In genomic region chr10:69910726-69911125, GRCm38 (mm10) we compare ENCODE assay signal across 7 mouse cellular contexts.
A peak's percentile ranks its signal among the peaks of the same experiment; 100 is the strongest.
DNase-seq lines count a peak whose midpoint lies in the region; ATAC-seq and TF ChIP-seq lines count a peak whose summit lies in the region.
"Not testable (repeated sequence)": the region's sequence is repeated elsewhere in the genome, so short reads cannot be mapped to it uniquely, and the experiment has no call there.

No protein-coding gene starts in this region.

- not testable (repeated sequence) for TF ChIP-seq POLR2A in liver, adult 2 months (IDR thresholded peaks at IDR 0.05; ENCODE audit: extremely low read depth, insufficient read depth, low read length)

- DNase-seq in ES-CJ7 (ENCODE audit: low read depth, low spot score), result peak; percentile 28
- peak; percentile 50 for DNase-seq in liver, adult 2 months (ENCODE audit: extremely low read depth, low read depth, low spot score)
- not testable (repeated sequence) for DNase-seq in liver, embryonic 14.5 days (ENCODE audit: low read depth in 3 of 3, low spot score in 3 of 3); lung, embryonic 14.5 days

- peaks cover 28% of the 10 kb centered on the region for H3K27me3 ChIP-seq in erythroblast, embryonic 14.5 days (ENCODE audit: control insufficient read depth)
- H3K27me3 ChIP-seq in heart, embryonic 12.5 days (replicated peaks); liver, adult 2 months (ENCODE audit: control insufficient read depth, insufficient read depth, low read length); liver, embryonic 14.5 days (ENCODE audit: control insufficient read depth, insufficient read depth, low read length); lung, embryonic 14.5 days (ENCODE audit: insufficient read depth, low read length); midbrain, embryonic 12.5 days: not testable (repeated sequence)

- H3K27ac ChIP-seq in heart, embryonic 12.5 days (ENCODE audit: poor library complexity, severe bottlenecking); lung, embryonic 14.5 days (ENCODE audit: low read depth); midbrain, embryonic 12.5 days (replicated peaks): not testable (repeated sequence)
- peak overlapping the region; percentile 39; the same call in 1 of the 2 replicates for H3K27ac ChIP-seq in liver, adult 2 months (replicated peaks; ENCODE audit: insufficient read depth, low read depth, low read length)
- peak overlapping the region; percentile 64; the same call in 1 of the 2 replicates for H3K27ac ChIP-seq in liver, embryonic 14.5 days

- WGBS in heart, embryonic 12.5 days, result 25% methylated on average over 6 of the region's 7 CpGs
- WGBS in liver, adult 2 months, result 27% methylated on average over 6 of the region's 7 CpGs
- WGBS in liver, embryonic 14.5 days (ENCODE audit: insufficient replicate concordance), result 18% methylated on average over 6 of the region's 7 CpGs
- 36% methylated on average over 5 of the region's 7 CpGs for WGBS in lung, embryonic 14.5 days
- WGBS in midbrain, embryonic 12.5 days, result 37% methylated on average over 5 of the region's 7 CpGs

- H3K4me2 ChIP-seq in heart, embryonic 12.5 days, result peak overlapping the region; percentile 32
- H3K4me2 ChIP-seq in liver, embryonic 14.5 days (ENCODE audit: low read depth), result peak overlapping the region; percentile 76
- H3K4me2 ChIP-seq in lung, embryonic 14.5 days, result 0 out of 2 replicates have a peak overlapping the region, but pooled peaks have one; percentile 32
- H3K4me2 ChIP-seq in midbrain, embryonic 12.5 days (replicated peaks), result not testable (repeated sequence)

- H3K4me1 ChIP-seq in erythroblast, embryonic 14.5 days (ENCODE audit: control insufficient read depth), result peaks cover 64% of the 10 kb centered on the region
- H3K4me1 ChIP-seq in heart, embryonic 12.5 days (replicated peaks), result peaks cover 17% of the 10 kb centered on the region
- not testable (repeated sequence) for H3K4me1 ChIP-seq in liver, adult 2 months (ENCODE audit: control insufficient read depth, insufficient read depth, low read length); lung, embryonic 14.5 days (ENCODE audit: insufficient read depth); midbrain, embryonic 12.5 days
- peaks cover 45 to 50% of the 10 kb centered on the region in 2 experiments for H3K4me1 ChIP-seq in liver, embryonic 14.5 days (replicated peaks; ENCODE audit: control insufficient read depth in 2 of 2, insufficient read depth in 2 of 2, low read length in 1 of 2)

- H3K36me3 ChIP-seq in erythroblast, embryonic 14.5 days (ENCODE audit: control insufficient read depth); heart, embryonic 12.5 days; liver, adult 2 months (ENCODE audit: control insufficient read depth, insufficient read depth, low read length); liver, embryonic 14.5 days (replicated peaks; ENCODE audit: control insufficient read depth, insufficient read depth, low read depth); lung, embryonic 14.5 days (ENCODE audit: insufficient read depth); midbrain, embryonic 12.5 days: not testable (repeated sequence)

- not testable (repeated sequence) for H3K9me3 ChIP-seq in erythroblast, embryonic 14.5 days (ENCODE audit: control insufficient read depth, low read length); heart, embryonic 12.5 days (replicated peaks); liver, embryonic 14.5 days (ENCODE audit: control insufficient read depth, low read length); lung, embryonic 14.5 days (ENCODE audit: low read depth, low read length); midbrain, embryonic 12.5 days

- TF ChIP-seq CTCF in liver, adult 2 months (IDR thresholded peaks at IDR 0.05; ENCODE audit: low read depth, low read length); liver, embryonic 14.5 days (IDR thresholded peaks at IDR 0.05; ENCODE audit: low read depth); lung, embryonic 14.5 days (IDR thresholded peaks at IDR 0.05; ENCODE audit: low read depth): not testable (repeated sequence)

- H3K4me3 ChIP-seq in erythroblast, embryonic 14.5 days (replicated peaks), result peak overlapping the region; percentile 54
- not testable (repeated sequence) for H3K4me3 ChIP-seq in heart, embryonic 12.5 days; liver, adult 2 months (ENCODE audit: insufficient read depth, low read depth, low read length); lung, embryonic 14.5 days (ENCODE audit: low read depth, low read length); midbrain, embryonic 12.5 days
- peak overlapping the region; percentile 29 to 44; a peak in 2 of 4 replicates for H3K4me3 ChIP-seq in liver, embryonic 14.5 days (ENCODE audit: insufficient read depth in 1 of 2, low read depth in 2 of 2, low read length in 2 of 2)

- peak; percentile 4; the same call in 1 of the 2 replicates for TF ChIP-seq EP300 in liver, embryonic 14.5 days (IDR thresholded peaks at IDR 0.05; ENCODE audit: low read depth)

- H3K79me2 ChIP-seq in liver, adult 2 months (ENCODE audit: control insufficient read depth, insufficient read depth, low read length), result not testable (repeated sequence)

- H3K9ac ChIP-seq in heart, embryonic 12.5 days; liver, adult 2 months (ENCODE audit: low read depth, low read length); lung, embryonic 14.5 days; midbrain, embryonic 12.5 days (replicated peaks): not testable (repeated sequence)
- peak overlapping the region; percentile 46; the same call in 1 of the 2 replicates for H3K9ac ChIP-seq in liver, embryonic 14.5 days (replicated peaks)

- ATAC-seq in heart, embryonic 12.5 days (ENCODE audit: insufficient number of reproducible peaks, low FRiP score); liver, embryonic 14.5 days (ENCODE audit: insufficient read depth); lung, embryonic 14.5 days (ENCODE audit: insufficient read depth): not testable (repeated sequence)
- ATAC-seq in midbrain, embryonic 12.5 days (ENCODE audit: low FRiP score, low read depth), result 0 out of 2 replicates have a peak, but pooled peaks have one; percentile 23
